Mouse (Mus musculus): ENCODE measurements at regions not wholly inside any gene's neighbourhood (a gene's known extent, or its start where the extent isn't known, plus 50 kb on each side); places are given as distances from the start of the nearest gene placed in this dataset.

DNA sequence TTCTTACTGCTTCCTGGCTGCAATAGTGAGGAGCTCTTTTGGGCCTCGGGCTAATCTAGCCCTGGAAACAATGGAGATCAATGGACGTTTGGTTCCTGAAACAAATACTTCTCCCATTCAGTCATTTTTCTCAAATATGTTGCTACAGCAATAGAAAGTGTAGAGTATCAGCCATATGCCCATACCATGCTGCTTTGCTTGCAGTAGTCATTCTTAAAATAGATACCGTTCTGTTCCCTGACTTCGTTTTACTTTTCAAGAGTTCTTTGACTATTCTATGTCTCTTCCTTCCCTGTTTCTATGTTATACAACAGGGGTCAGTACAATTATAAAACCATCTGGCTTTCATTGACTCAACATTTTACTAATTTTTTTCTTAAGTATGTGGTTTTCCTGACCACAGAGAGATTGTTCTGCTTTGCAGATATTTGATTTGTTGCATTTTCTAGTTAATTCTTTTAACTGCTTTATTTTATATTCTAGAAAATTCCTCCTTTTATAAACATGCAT is 275.2 kb upstream of the Xrcc4 start:
- Histone ChIP-seq H3K27me3 (replicated peaks; ENCODE audit: control insufficient read depth, insufficient read depth, low read length) (no peaks in the 10 kb centered on the region), H3K9ac (ENCODE audit: low read depth, low read length) (no peak overlapping the region), H3K4me2 (ENCODE audit: low read depth, low read length) (no peak overlapping the region), H3K36me3 (ENCODE audit: control insufficient read depth, insufficient read depth, low read length) (no peaks in the 10 kb centered on the region), H3K4me3 (ENCODE audit: low read length) (no peak overlapping the region), H3K27ac (ENCODE audit: low read length) (no peak overlapping the region), H3K9me3 (ENCODE audit: control insufficient read depth, low read length) (no peaks in the 10 kb centered on the region), H3K4me1 (ENCODE audit: control insufficient read depth, insufficient read depth, low read length) (no peaks in the 10 kb centered on the region)
- no peak for ATAC-seq
- 81% methylated on average over 4 of the region's 4 CpGs for WGBS

DNA sequence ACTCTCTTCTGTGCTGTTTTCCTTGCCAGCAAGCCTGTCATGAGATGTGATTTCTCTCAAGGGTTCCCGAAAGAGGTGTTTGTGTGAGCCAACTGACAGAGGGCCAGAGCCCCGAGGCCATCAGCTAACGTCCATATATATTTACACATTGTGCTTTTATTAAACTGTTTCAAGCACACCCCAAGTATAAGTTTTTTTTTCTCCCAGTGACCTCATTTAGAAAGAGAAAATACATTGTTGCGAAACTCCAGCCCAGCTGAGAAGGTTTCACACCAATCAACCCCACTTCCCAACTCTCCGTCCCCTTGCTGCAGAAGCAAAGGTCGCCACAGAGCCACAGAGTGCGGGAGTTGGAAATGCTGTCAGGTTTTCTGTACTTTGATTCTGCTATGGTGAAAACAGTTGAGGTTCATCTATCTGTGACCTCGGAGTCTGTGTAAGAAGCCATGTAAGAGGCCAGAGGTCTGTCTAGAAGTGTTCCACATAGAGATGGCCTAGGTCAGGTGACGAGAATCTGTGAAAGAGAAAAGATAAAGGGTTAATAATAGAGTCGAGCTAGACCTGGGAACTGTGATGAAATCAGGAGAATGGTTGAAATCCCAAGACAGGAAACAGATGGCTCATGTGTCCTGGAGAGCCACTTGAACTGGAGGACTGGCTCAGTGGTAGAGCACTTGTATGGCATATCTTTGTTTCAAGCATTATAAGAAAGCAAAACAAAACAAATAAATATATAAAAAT is 270.6 kb upstream of the Xrcc4 start:
- WGBS = 59% methylated on average over 10 of the region's 10 CpGs
- peak overlapping the region; percentile 36; the same call in 1 of the 2 replicates for H3K27ac ChIP-seq (ENCODE audit: low read length)
- ATAC-seq = peak; percentile 85
- no peaks in the 10 kb centered on the region for H3K36me3 ChIP-seq (ENCODE audit: control insufficient read depth, insufficient read depth, low read length)
- H3K4me2 ChIP-seq (ENCODE audit: low read depth, low read length) = no peak overlapping the region
- H3K9me3 ChIP-seq (ENCODE audit: control insufficient read depth, low read length) = no peaks in the 10 kb centered on the region
- H3K4me3 ChIP-seq (ENCODE audit: low read length) = no peak overlapping the region
- H3K27me3 ChIP-seq (replicated peaks; ENCODE audit: control insufficient read depth, insufficient read depth, low read length) = no peaks in the 10 kb centered on the region
- no peaks in the 10 kb centered on the region for H3K4me1 ChIP-seq (ENCODE audit: control insufficient read depth, insufficient read depth, low read length)
- H3K9ac ChIP-seq (ENCODE audit: low read depth, low read length) = no peak overlapping the region

DNA sequence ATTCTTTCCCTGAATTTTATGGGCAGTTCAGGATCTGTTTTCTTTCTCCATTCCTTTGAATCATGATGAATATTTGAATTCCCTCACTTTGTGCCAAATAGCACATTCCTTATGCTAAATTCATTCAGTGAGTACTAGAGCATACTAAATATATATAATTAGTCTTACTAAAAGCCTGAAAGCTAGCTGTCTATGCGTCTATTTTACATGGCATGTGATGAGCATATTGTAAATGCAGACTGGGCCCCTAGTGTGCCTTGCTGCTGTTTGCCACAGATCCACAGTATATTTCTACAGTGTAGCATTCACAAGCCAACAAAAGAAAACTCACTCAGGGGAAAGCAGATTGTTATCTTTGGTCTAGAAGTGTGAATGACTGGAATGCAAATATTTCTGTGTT is 268.7 kb upstream of the Xrcc4 start:
- H3K27me3 ChIP-seq (replicated peaks; ENCODE audit: control insufficient read depth, insufficient read depth, low read length) = no peaks in the 10 kb centered on the region
- no peaks in the 10 kb centered on the region for H3K36me3 ChIP-seq (ENCODE audit: control insufficient read depth, insufficient read depth, low read length)
- no peak overlapping the region for H3K27ac ChIP-seq (ENCODE audit: low read length)
- no peaks in the 10 kb centered on the region for H3K9me3 ChIP-seq (ENCODE audit: control insufficient read depth, low read length)
- H3K4me2 ChIP-seq (ENCODE audit: low read depth, low read length) = no peak overlapping the region
- ATAC-seq = no peak
- H3K4me1 ChIP-seq (ENCODE audit: control insufficient read depth, insufficient read depth, low read length) = no peaks in the 10 kb centered on the region
- H3K9ac ChIP-seq (ENCODE audit: low read depth, low read length) = no peak overlapping the region
- H3K4me3 ChIP-seq (ENCODE audit: low read length) = no peak overlapping the region
- WGBS = 71% methylated on average over 1 of the region's 1 CpGs

DNA sequence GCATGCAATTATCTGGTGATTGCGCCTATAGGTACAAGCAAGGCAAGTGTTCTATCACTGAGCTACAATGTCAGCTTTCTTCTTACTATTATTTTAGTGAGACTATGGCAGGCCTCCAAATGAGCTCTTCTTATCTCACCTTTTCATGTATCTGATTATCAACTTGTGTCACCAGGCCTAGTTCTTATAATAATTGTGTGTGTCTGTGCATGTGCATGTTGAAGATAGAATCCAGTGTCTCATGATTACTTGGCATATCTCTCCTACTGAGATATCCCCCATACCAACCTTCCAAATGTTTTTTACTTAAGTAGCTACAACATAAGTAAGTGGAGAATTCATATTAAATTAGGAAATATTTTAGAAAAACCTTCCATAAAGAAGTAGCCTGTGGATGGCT is 266.2 kb upstream of the Xrcc4 start:
- Histone ChIP-seq H3K4me2 (ENCODE audit: low read depth, low read length) (no peak overlapping the region), H3K4me3 (ENCODE audit: low read length) (no peak overlapping the region), H3K27me3 (replicated peaks; ENCODE audit: control insufficient read depth, insufficient read depth, low read length) (no peaks in the 10 kb centered on the region), H3K27ac (ENCODE audit: low read length) (no peak overlapping the region), H3K4me1 (ENCODE audit: control insufficient read depth, insufficient read depth, low read length) (no peaks in the 10 kb centered on the region), H3K9ac (ENCODE audit: low read depth, low read length) (no peak overlapping the region), H3K36me3 (ENCODE audit: control insufficient read depth, insufficient read depth, low read length) (no peaks in the 10 kb centered on the region), H3K9me3 (ENCODE audit: control insufficient read depth, low read length) (no peaks in the 10 kb centered on the region)
- whole genome bisulfite sequencing = 88% methylated on average over 1 of the region's 1 CpGs
- no peak for ATAC-seq

DNA sequence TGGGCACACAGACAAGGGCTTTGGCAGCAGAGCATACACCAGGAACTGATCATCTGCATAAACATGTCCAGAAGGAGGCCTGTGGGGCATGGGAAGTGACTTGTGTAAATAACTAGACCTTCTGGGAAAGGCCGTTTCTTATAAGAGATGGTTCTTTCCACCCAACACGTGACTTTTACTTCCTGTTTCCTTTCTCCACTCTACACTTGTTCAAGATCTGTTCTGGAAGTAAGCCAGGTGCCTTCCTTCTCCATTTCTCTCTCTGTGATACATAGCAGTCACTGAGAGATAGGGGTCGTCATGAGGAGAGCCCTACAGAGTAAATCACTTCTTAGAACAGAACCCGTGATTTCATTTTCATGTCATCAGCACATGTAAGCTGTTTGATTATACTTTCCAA is 253.4 kb upstream of the Xrcc4 start:
- Histone ChIP-seq H3K4me3 (ENCODE audit: low read length) (no peak overlapping the region), H3K9ac (ENCODE audit: low read depth, low read length) (no peak overlapping the region), H3K9me3 (ENCODE audit: control insufficient read depth, low read length) (no peaks in the 10 kb centered on the region), H3K36me3 (ENCODE audit: control insufficient read depth, insufficient read depth, low read length) (no peaks in the 10 kb centered on the region), H3K27me3 (replicated peaks; ENCODE audit: control insufficient read depth, insufficient read depth, low read length) (no peaks in the 10 kb centered on the region), H3K4me1 (ENCODE audit: control insufficient read depth, insufficient read depth, low read length) (no peaks in the 10 kb centered on the region), H3K27ac (ENCODE audit: low read length) (no peak overlapping the region), H3K4me2 (ENCODE audit: low read depth, low read length) (no peak overlapping the region)
- 50% methylated on average over 4 of the region's 4 CpGs for WGBS
- no peak for ATAC-seq

DNA sequence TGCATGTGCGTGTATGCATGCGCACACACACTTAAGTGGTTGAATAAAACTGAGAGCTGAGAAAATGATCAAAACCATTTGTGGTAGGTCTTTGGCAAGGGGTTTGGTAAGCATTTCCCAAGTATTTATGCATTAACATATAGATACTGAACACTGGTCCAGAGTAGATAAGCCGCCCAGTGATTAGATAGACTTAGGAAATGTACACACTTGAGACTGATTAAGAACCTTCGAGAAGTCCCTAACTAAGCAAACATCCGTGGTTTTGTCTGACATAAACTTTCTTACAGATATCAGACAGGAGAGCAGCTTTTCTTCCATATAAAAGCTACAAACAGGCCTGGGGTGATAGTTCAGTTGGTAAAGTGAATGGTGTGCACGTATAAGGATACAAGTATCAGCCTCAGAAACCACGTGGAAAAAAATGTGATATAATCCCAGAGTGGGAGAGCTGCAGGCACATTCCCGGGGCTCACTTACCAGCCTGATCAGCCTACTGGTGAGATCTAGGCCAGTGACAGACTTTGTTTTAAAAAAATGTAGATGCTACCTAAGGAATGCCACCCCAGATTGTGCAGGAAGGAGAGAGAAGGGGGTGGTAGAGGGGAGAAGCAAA is 252.3 kb upstream of the Xrcc4 start:
- H3K36me3 ChIP-seq (ENCODE audit: control insufficient read depth, insufficient read depth, low read length) = no peaks in the 10 kb centered on the region
- ATAC-seq = no peak; the same call in 1 of the 2 replicates
- no peak overlapping the region for H3K4me2 ChIP-seq (ENCODE audit: low read depth, low read length)
- no peak overlapping the region for H3K4me3 ChIP-seq (ENCODE audit: low read length)
- no peaks in the 10 kb centered on the region for H3K27me3 ChIP-seq (replicated peaks; ENCODE audit: control insufficient read depth, insufficient read depth, low read length)
- no peaks in the 10 kb centered on the region for H3K9me3 ChIP-seq (ENCODE audit: control insufficient read depth, low read length)
- no peaks in the 10 kb centered on the region for H3K4me1 ChIP-seq (ENCODE audit: control insufficient read depth, insufficient read depth, low read length)
- H3K27ac ChIP-seq (ENCODE audit: low read length) = no peak overlapping the region
- H3K9ac ChIP-seq (ENCODE audit: low read depth, low read length) = no peak overlapping the region
- WGBS = 66% methylated on average over 8 of the region's 8 CpGs

DNA sequence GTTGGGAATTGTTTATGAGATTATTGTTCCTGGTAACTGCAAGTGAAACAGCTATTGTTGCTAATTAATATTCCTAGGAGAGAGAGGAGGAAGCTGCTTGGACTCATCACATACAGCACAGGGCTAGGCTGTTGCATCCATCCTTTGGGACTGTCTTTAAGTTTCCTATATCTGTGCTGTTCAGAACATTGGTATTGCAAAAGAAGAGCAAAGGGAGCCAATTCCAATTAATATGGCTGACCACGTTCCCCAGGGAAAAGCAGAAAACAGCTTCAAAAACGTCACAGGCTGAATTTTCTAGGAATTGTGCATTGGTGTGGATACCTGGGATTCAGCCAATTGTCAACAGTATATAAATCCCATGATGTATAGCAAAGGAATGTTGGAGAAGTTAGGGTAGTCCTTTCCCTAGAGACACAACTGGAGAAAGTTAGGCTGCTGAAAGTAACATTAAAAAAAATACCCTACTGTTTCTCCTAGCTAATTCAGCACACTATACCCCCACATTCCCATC is 251.3 kb upstream of the Xrcc4 start:
- Histone ChIP-seq H3K4me2 (ENCODE audit: low read depth, low read length) (no peak overlapping the region), H3K4me3 (ENCODE audit: low read length) (no peak overlapping the region), H3K9me3 (ENCODE audit: control insufficient read depth, low read length) (no peaks in the 10 kb centered on the region), H3K9ac (ENCODE audit: low read depth, low read length) (no peak overlapping the region), H3K27me3 (replicated peaks; ENCODE audit: control insufficient read depth, insufficient read depth, low read length) (no peaks in the 10 kb centered on the region), H3K4me1 (ENCODE audit: control insufficient read depth, insufficient read depth, low read length) (no peaks in the 10 kb centered on the region), H3K36me3 (ENCODE audit: control insufficient read depth, insufficient read depth, low read length) (no peaks in the 10 kb centered on the region), H3K27ac (ENCODE audit: low read length) (no peak overlapping the region)
- no peak for ATAC-seq
- 61% methylated on average over 2 of the region's 2 CpGs for WGBS

DNA sequence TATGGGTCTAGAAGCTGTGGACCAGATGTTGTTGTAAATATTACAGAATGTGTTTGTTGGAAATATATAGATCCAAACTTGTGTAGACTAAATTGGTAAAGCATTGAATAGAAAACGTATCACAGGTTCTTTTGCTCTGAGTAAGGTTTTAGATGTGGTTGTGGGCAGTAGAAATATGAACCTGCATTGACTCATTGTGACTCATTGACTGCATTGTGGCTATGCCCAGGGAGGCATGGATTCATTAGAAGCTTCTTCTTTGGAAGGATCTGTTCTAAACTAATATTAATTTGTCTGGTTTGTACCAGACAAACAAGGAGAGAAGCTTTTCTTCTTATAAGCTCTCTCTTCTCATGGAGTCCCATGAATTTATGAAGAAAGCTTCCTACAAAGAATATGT is 248.2 kb upstream of the Xrcc4 start:
- H3K27ac ChIP-seq (ENCODE audit: low read length) = no peak overlapping the region
- H3K27me3 ChIP-seq (replicated peaks; ENCODE audit: control insufficient read depth, insufficient read depth, low read length) = no peaks in the 10 kb centered on the region
- H3K4me1 ChIP-seq (ENCODE audit: control insufficient read depth, insufficient read depth, low read length) = no peaks in the 10 kb centered on the region
- H3K36me3 ChIP-seq (ENCODE audit: control insufficient read depth, insufficient read depth, low read length) = no peaks in the 10 kb centered on the region
- WGBS = 81% methylated on average over 1 of the region's 1 CpGs
- no peaks in the 10 kb centered on the region for H3K9me3 ChIP-seq (ENCODE audit: control insufficient read depth, low read length)
- no peak overlapping the region for H3K4me3 ChIP-seq (ENCODE audit: low read length)
- H3K9ac ChIP-seq (ENCODE audit: low read depth, low read length) = no peak overlapping the region
- no peak overlapping the region for H3K4me2 ChIP-seq (ENCODE audit: low read depth, low read length)
- ATAC-seq = no peak

DNA sequence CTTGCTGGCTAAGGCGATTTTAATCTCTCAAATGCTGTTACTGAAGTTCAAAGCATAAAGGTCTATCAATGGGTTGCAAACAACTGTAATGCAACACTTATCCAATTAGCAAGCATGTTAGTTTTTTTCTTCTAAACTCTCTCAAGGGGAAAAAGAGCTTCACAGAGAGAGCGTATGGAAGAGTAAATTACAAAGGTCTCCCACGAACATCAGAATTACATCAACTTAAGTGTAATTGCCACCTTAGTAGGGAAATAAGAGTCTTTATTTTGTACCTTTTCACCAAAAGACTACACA is 246.3 kb upstream of the Xrcc4 start:
- H3K9me3 ChIP-seq (ENCODE audit: control insufficient read depth, low read length) = no peaks in the 10 kb centered on the region
- H3K27ac ChIP-seq (ENCODE audit: low read length) = no peak overlapping the region
- no peaks in the 10 kb centered on the region for H3K36me3 ChIP-seq (ENCODE audit: control insufficient read depth, insufficient read depth, low read length)
- no peak for ATAC-seq
- H3K27me3 ChIP-seq (replicated peaks; ENCODE audit: control insufficient read depth, insufficient read depth, low read length) = no peaks in the 10 kb centered on the region
- H3K4me2 ChIP-seq (ENCODE audit: low read depth, low read length) = no peak overlapping the region
- H3K4me3 ChIP-seq (ENCODE audit: low read length) = no peak overlapping the region
- no peaks in the 10 kb centered on the region for H3K4me1 ChIP-seq (ENCODE audit: control insufficient read depth, insufficient read depth, low read length)
- WGBS = 73% methylated on average over 3 of the region's 3 CpGs
- H3K9ac ChIP-seq (ENCODE audit: low read depth, low read length) = no peak overlapping the region
